Mouse (Mus musculus) CH12.LX (cell line): Measurements from ENCODE around the gene Ccdc69. TPM values are rescaled to one million over a fixed set of nuclear protein-coding genes. Genes with fewer than 3 reads are reported as not detected.
A peak's percentile ranks its signal among the peaks of the same experiment; 100 is the strongest.

Source experiments
- DNase-seq: peaks from one replicate; pipeline ENCODE4 v3.0.0-alpha.2; 2013; ENCODE audit errors: extremely low read depth
- H3K27ac ChIP-seq: 2 replicates; pipeline ENCODE4 v1.5.1; 2012; ENCODE audit warnings: low read depth, mild to moderate bottlenecking, control low read depth, moderate library complexity; ENCODE audit not compliant: insufficient read depth
- H3K27me3 ChIP-seq: replicated peaks from 2 replicates; pipeline ENCODE3; 2012; ENCODE audit warnings: inconsistent platforms
- H3K36me3 ChIP-seq, 2 experiments: replicated peaks in 1 of 2; 2 replicates each; pipeline versions ENCODE3 to v1.6.1; 2012; ENCODE audit warnings: inconsistent platforms in 1 of 2, low read length in 1 of 2, mild to moderate bottlenecking in 1 of 2, mixed read lengths in 1 of 2, moderate library complexity in 1 of 2; ENCODE audit not compliant: control insufficient read depth in 1 of 2, insufficient read depth in 1 of 2
- H3K4me1 ChIP-seq, 2 experiments: 2 replicates each; pipeline ENCODE4 v1.6.1; 2012; ENCODE audit warnings: inconsistent platforms in 1 of 2, moderate library complexity in 1 of 2; ENCODE audit not compliant: insufficient read depth in 2 of 2, control insufficient read depth in 1 of 2
- H3K4me2 ChIP-seq: 2 replicates; pipeline ENCODE4 v1.6.1; 2012; ENCODE audit warnings: low read depth, mild to moderate bottlenecking, control low read depth; ENCODE audit not compliant: poor library complexity, insufficient read depth, severe bottlenecking
- H3K4me3 ChIP-seq, 3 experiments: fragments of 150-350 bp in 1 of 3; sonication (generic) in 1 of 3; replicated peaks in 1 of 3; 2 replicates each; pipeline versions ENCODE3 to v1.5.1; 2011 to 2012; ENCODE audit warnings: low read depth in 2 of 3, low read length in 2 of 3, mild to moderate bottlenecking in 2 of 3, moderate library complexity in 2 of 3, control low read depth in 1 of 3, improper control_type of control experiment in 1 of 3, inconsistent platforms in 1 of 3, mixed read lengths in 1 of 3; ENCODE audit not compliant: poor library complexity in 1 of 3
- H3K79me2 ChIP-seq: replicated peaks from 2 replicates; pipeline ENCODE4 v1.6.1; 2012; ENCODE audit warnings: mild to moderate bottlenecking, moderate library complexity; ENCODE audit not compliant: control insufficient read depth, poor library complexity, insufficient read depth, severe bottlenecking; ENCODE audit errors: extremely low read depth
- H3K9ac ChIP-seq: 2 replicates; pipeline ENCODE4 v1.6.1; 2012; ENCODE audit warnings: low read depth, mild to moderate bottlenecking, control low read depth, moderate library complexity; ENCODE audit not compliant: insufficient read depth
- H3K9me3 ChIP-seq: replicated peaks from 2 replicates; pipeline ENCODE3; 2012; ENCODE audit warnings: low read length, inconsistent platforms, mixed read lengths
- CHD1 ChIP-seq: IDR thresholded peaks from 2 replicates; pipeline ENCODE4 v1.6.1; 2012; ENCODE audit warnings: low read depth, low read length, improper control_type of control experiment, inconsistent platforms
- CHD2 ChIP-seq: IDR thresholded peaks from 2 replicates; pipeline ENCODE4 v1.6.1; 2011; ENCODE audit warnings: low read length, improper control_type of control experiment
- CTCF ChIP-seq, 2 experiments: IDR thresholded peaks in 1 of 2; conservative IDR thresholded peaks in 1 of 2; 2 replicates each; pipeline ENCODE4 v1.5.1; 2011 to 2012; ENCODE audit warnings: low read depth in 2 of 2, low read length in 2 of 2, improper control_type of control experiment in 1 of 2, inconsistent platforms in 1 of 2, mild to moderate bottlenecking in 1 of 2, moderate library complexity in 1 of 2
- E2F4 ChIP-seq: IDR thresholded peaks from 2 replicates; pipeline ENCODE4 v1.6.1; 2011; ENCODE audit warnings: low read depth, low read length, improper control_type of control experiment; ENCODE audit not compliant: insufficient replicate concordance
- ELF1 ChIP-seq: IDR thresholded peaks from 2 replicates; pipeline ENCODE4 v1.6.1; 2014; ENCODE audit warnings: low read depth, mild to moderate bottlenecking, inconsistent platforms, low read length, improper control_type of control experiment
- EP300 ChIP-seq: IDR thresholded peaks from 2 replicates; pipeline ENCODE4 v1.6.1; 2011; ENCODE audit warnings: low read length, improper control_type of control experiment
- GABPA ChIP-seq: IDR thresholded peaks from 2 replicates; pipeline ENCODE4 v1.6.1; 2012; ENCODE audit warnings: low read depth, low read length, improper control_type of control experiment, inconsistent platforms; ENCODE audit not compliant: insufficient replicate concordance
- HCFC1 ChIP-seq: IDR thresholded peaks from 2 replicates; pipeline ENCODE4 v1.6.1; 2012; ENCODE audit warnings: low read depth, mild to moderate bottlenecking, inconsistent platforms, low read length, improper control_type of control experiment
- IRF4 ChIP-seq: IDR thresholded peaks from 2 replicates; pipeline ENCODE4 v1.6.1; 2014; ENCODE audit warnings: low read depth, mild to moderate bottlenecking, inconsistent platforms, low read length, improper control_type of control experiment
- JUND ChIP-seq: conservative IDR thresholded peaks from 2 replicates; pipeline ENCODE4 v1.6.1; 2011; ENCODE audit warnings: low read depth, low read length, improper control_type of control experiment
- KAT2A ChIP-seq: IDR thresholded peaks from 2 replicates; pipeline ENCODE4 v1.6.1; 2012; ENCODE audit warnings: low read length, improper control_type of control experiment, inconsistent platforms; ENCODE audit not compliant: insufficient replicate concordance
- MAX ChIP-seq: IDR thresholded peaks from 2 replicates; pipeline ENCODE4 v1.6.1; 2011; ENCODE audit warnings: low read length, improper control_type of control experiment
- MAZ ChIP-seq: IDR thresholded peaks from 2 replicates; pipeline ENCODE4 v1.6.1; 2012; ENCODE audit warnings: low read depth, mild to moderate bottlenecking, inconsistent platforms, low read length, improper control_type of control experiment, moderate library complexity
- MEF2A ChIP-seq: IDR thresholded peaks from 2 replicates; pipeline ENCODE4 v1.6.1; 2014; ENCODE audit warnings: low read depth, mild to moderate bottlenecking, inconsistent platforms, low read length, improper control_type of control experiment, borderline replicate concordance
- MXI1 ChIP-seq: IDR thresholded peaks from 2 replicates; pipeline ENCODE4 v1.6.1; 2011; ENCODE audit warnings: mild to moderate bottlenecking, low read depth, low read length, improper control_type of control experiment
- MYC ChIP-seq: IDR thresholded peaks from 2 replicates; pipeline ENCODE4 v1.6.1; 2011; ENCODE audit warnings: low read depth, mild to moderate bottlenecking, improper control_type of control experiment, low read length
- NELFE ChIP-seq: IDR thresholded peaks from 2 replicates; pipeline ENCODE4 v1.6.1; 2011; ENCODE audit warnings: low read depth, low read length, improper control_type of control experiment
- POLR2A ChIP-seq: IDR thresholded peaks from 2 replicates; pipeline ENCODE4 v1.6.1; 2011; ENCODE audit warnings: low read depth, mild to moderate bottlenecking, improper control_type of control experiment, low read length
- RAD21 ChIP-seq: IDR thresholded peaks from 2 replicates; pipeline ENCODE4 v1.6.1; 2011; ENCODE audit warnings: low read depth, mild to moderate bottlenecking, low read length, improper control_type of control experiment, moderate library complexity
- RCOR1 ChIP-seq: conservative IDR thresholded peaks from 2 replicates; pipeline ENCODE4 v1.6.1; 2012; ENCODE audit warnings: low read depth, mild to moderate bottlenecking, inconsistent platforms, low read length, improper control_type of control experiment
- SIN3A ChIP-seq: IDR thresholded peaks from 2 replicates; pipeline ENCODE4 v1.6.1; 2012; ENCODE audit warnings: low read length, improper control_type of control experiment, inconsistent platforms
- SMC3 ChIP-seq: IDR thresholded peaks from 2 replicates; pipeline ENCODE4 v1.6.1; 2011; ENCODE audit warnings: low read depth, low read length, improper control_type of control experiment
- TBP ChIP-seq: conservative IDR thresholded peaks from 2 replicates; pipeline ENCODE4 v1.6.1; 2011; ENCODE audit warnings: low read depth, low read length, improper control_type of control experiment
- TCF12 ChIP-seq: IDR thresholded peaks from 2 replicates; pipeline ENCODE4 v1.6.1; 2014; ENCODE audit warnings: low read depth, mild to moderate bottlenecking, inconsistent platforms, low read length, improper control_type of control experiment
- UBTF ChIP-seq: IDR thresholded peaks from 2 replicates; pipeline ENCODE4 v1.6.1; 2012; ENCODE audit warnings: low read depth, mild to moderate bottlenecking, inconsistent platforms, low read length, improper control_type of control experiment, moderate library complexity
- USF1 ChIP-seq: IDR thresholded peaks from 2 replicates; pipeline ENCODE4 v1.6.1; 2014; ENCODE audit warnings: low read depth, mild to moderate bottlenecking, inconsistent platforms, low read length, improper control_type of control experiment
- ZC3H11A ChIP-seq: IDR thresholded peaks from 2 replicates; pipeline ENCODE4 v1.6.1; 2012; ENCODE audit warnings: low read depth, mild to moderate bottlenecking, inconsistent platforms, low read length, improper control_type of control experiment
- ZMIZ1 ChIP-seq: IDR thresholded peaks from 2 replicates; pipeline ENCODE4 v1.6.1; 2012; ENCODE audit warnings: low read depth, mild to moderate bottlenecking, inconsistent platforms, low read length, improper control_type of control experiment
- ZNF384 ChIP-seq: IDR thresholded peaks from 2 replicates; pipeline ENCODE4 v1.6.1; 2012; ENCODE audit warnings: low read depth, low read length, improper control_type of control experiment, inconsistent platforms
- dilution Hi-C: fragments of 300-500 bp; cut with MboI; formaldehyde crosslinking; loops from 2 replicates; pipeline ENCODE4 v1.14.3; 2020; ENCODE audit warnings: low sequenced_read_pairs; ENCODE audit not compliant: extremely low pct_unique_long_range_greater_than_20kb, extremely low pct_ligation_motif_present
- in situ Hi-C: fragments of 300-500 bp; cut with MboI; formaldehyde crosslinking; loops from 3 replicates; pipeline ENCODE4 v1.14.3; 2019; ENCODE audit warnings: low sequenced_read_pairs, low pct_ligation_motif_present, low pct_unique_long_range_greater_than_20kb, mixed read lengths
- polyA plus RNA-seq: library from polyadenylated mRNA; unstranded; fragments of >175 nt; gene quantifications from 2 replicates; pipeline ENCODE4 v1.2.1, GENCODE M21; 2012; ENCODE audit warnings: low read depth; ENCODE audit not compliant: insufficient read length
- total RNA-seq, 2 experiments: library from RNA; depleted of rRNA; stranded (reverse); fragments of 300-350 nt in 1 of 2; fragments of >200 nt in 1 of 2; gene quantifications; 2 replicates each; pipeline ENCODE4 v1.2.3; 2012 to 2014

Ccdc69 gene
- total and polyA plus RNA-seq, 3 experiments: 0.27 to 4.3 (median 0.61) TPM

- TF ChIP-seq ZNF384 (no peak), ELF1 (no peak), EP300 (peak; percentile 66), MYC (no peak)
Observed at GRCm38 (mm10) chr11:55089892-55090291, 12.0 kb upstream of the Ccdc69 start (continued).

GRCm38 (mm10) chr11:55087006-55087405 lies 9.1 kb upstream of the Ccdc69 start:
- Histone ChIP-seq H3K4me3 (no peak overlapping the region), H3K36me3 (no peaks in the 10 kb centered on the region), H3K4me2 (no peak overlapping the region), H3K9ac (no peak overlapping the region), H3K9me3 (no peaks in the 10 kb centered on the region), H3K27me3 (peaks cover 1% of the 10 kb centered on the region), H3K27ac (no peak overlapping the region), H3K4me1 (peaks cover 3 to 20% of the 10 kb centered on the region in 2 experiments; a peak in 3 of 4 replicates), H3K79me2 (no peaks in the 10 kb centered on the region)
- peak; percentile 60 for DNase-seq
- no peak for TF ChIP-seq POLR2A
- TF ChIP-seq IRF4: no peak
- no peak for TF ChIP-seq TBP
- TF ChIP-seq USF1: no peak
- TF ChIP-seq CHD1: no peak
- no peak for TF ChIP-seq ZC3H11A
- no peak for TF ChIP-seq MXI1
- TF ChIP-seq EP300: no peak
- TF ChIP-seq KAT2A: no peak
- no peak for TF ChIP-seq JUND
- TF ChIP-seq SIN3A: no peak
- no peak for TF ChIP-seq RCOR1
- peak; percentile 53 for TF ChIP-seq RAD21
- no peak for TF ChIP-seq NELFE
- TF ChIP-seq MAX: no peak
- TF ChIP-seq SMC3: peak; percentile 46
- no peak for TF ChIP-seq E2F4
- peak; percentile 50 to 69; a peak in 3 of 4 replicates for TF ChIP-seq CTCF (conservative IDR thresholded peaks at IDR 0.05 in 1 of 2, IDR thresholded peaks at IDR 0.05 in 1 of 2; ENCODE audit: low read depth in 2 of 2, low read length in 2 of 2)
- TF ChIP-seq ZNF384: no peak
- no peak for TF ChIP-seq TCF12
- TF ChIP-seq UBTF: no peak
- TF ChIP-seq ZMIZ1: no peak
- no peak for TF ChIP-seq CHD2
- TF ChIP-seq MEF2A: no peak
- TF ChIP-seq GABPA: no peak
- TF ChIP-seq HCFC1: no peak
- no peak for TF ChIP-seq MAZ
- dilution Hi-C loops: no loop called here
- in situ Hi-C loops: no loop called here
